Mouse (Mus musculus): ENCODE measurements around the gene Spr. TPM values are rescaled to one million over a fixed set of nuclear protein-coding genes. Genes with fewer than 3 reads are reported as not detected.
"Not testable (repeated sequence)": the region's sequence is repeated elsewhere in the genome, so short reads cannot be mapped to it uniquely, and the experiment has no call there.

Gene Spr
- polyA plus RNA-seq (2012; ENCODE audit: insufficient read depth, low replicate concordance), result 23.7 and 32.1 TPM in 2 replicates

- TF ChIP-seq FLI1 (IDR thresholded peaks at IDR 0.05; ENCODE audit: low read length) (no peak), GATA1 (IDR thresholded peaks at IDR 0.05; ENCODE audit: borderline replicate concordance, low read length) (no peak)
- Histone ChIP-seq H3K27me3 (replicated peaks) (no peaks in the 10 kb centered on the region), H3K4me1 (peaks cover 29% of the 10 kb centered on the region), H3K36me3 (replicated peaks; ENCODE audit: low read length) (peaks cover 16% of the 10 kb centered on the region), H3K4me3 (replicated peaks) (peak within 1 kb of the TSS; percentile 93), H3K9me3 (no peaks in the 10 kb centered on the region)
Observed at GRCm38 (mm10) chr6:85137217-85138035, at the start of gene Spr. Gene Spr, minus strand, starts transcription at chr6:85137766.

DNA sequence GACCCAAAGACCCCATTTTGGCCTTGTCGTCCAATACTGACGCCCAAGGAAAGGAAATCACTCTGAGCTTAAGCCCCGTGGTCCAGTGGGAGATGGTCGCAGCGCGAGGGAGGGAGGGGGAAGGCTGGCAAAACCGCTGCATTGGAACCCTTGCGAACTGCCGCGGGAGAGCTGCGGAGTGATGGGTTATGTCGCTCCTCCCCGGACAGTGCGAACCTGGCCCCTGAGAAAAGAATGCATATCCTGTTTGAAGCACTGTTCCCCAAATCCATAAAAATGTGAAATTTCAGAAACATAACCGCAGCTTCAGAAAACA is 49.1 kb upstream of the Spr start:
- peaks cover 15% of the 10 kb centered on the region for H3K4me1 ChIP-seq
- no peaks in the 10 kb centered on the region for H3K36me3 ChIP-seq (replicated peaks; ENCODE audit: low read length)
- peaks cover 5% of the 10 kb centered on the region; the same call in 1 of the 2 replicates for H3K9me3 ChIP-seq
- TF ChIP-seq FLI1 (IDR thresholded peaks at IDR 0.05; ENCODE audit: low read length), result no peak
- no peak for TF ChIP-seq GATA1 (IDR thresholded peaks at IDR 0.05; ENCODE audit: borderline replicate concordance, low read length)
- H3K27me3 ChIP-seq (replicated peaks), result peaks cover 74% of the 10 kb centered on the region
- no peak overlapping the region for H3K4me3 ChIP-seq (replicated peaks)

DNA sequence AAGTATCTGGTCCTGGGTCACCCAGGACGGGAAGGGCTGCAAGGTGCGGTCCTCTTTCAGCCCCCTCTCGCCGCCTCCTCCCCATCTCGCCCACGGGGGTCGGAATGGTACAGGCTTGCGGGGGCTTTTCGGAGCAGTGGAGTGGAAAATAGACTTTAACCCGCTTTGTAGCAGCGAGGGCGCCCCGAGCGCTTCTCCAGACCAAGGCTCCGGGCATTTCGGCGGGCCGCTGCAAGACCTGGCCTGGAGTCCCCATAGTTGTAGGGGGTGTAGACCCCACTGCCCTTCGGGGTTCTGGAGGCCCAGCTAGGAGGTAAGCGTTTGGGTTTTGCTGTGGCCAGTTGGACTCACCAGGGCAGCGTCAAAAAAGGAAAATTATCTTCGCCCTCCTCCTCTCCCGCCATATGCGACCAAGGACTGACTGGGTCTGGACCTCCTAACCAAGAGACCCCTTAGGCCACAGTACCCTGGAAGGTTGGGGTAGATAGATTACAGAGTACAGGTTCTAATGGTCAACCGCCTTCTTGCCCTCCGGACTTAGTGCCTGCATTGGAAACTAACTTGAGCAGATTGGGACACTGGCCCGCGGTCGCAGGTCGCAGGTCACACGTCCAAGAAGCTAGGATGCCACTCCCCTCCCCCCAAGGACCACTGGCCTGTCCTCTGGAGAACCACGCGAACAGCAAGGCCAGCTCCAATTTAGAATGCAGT is 48.6 kb upstream of the Spr start:
- peaks cover 9% of the 10 kb centered on the region; the same call in 1 of the 2 replicates for H3K9me3 ChIP-seq
- TF ChIP-seq GATA1 (IDR thresholded peaks at IDR 0.05; ENCODE audit: borderline replicate concordance, low read length), result no peak
- no peak for TF ChIP-seq FLI1 (IDR thresholded peaks at IDR 0.05; ENCODE audit: low read length)
- H3K36me3 ChIP-seq (replicated peaks; ENCODE audit: low read length), result no peaks in the 10 kb centered on the region
- no peak overlapping the region for H3K4me3 ChIP-seq (replicated peaks)
- H3K27me3 ChIP-seq (replicated peaks), result peaks cover 74% of the 10 kb centered on the region
- H3K4me1 ChIP-seq, result peaks cover 15% of the 10 kb centered on the region

- Histone ChIP-seq H3K4me3 (replicated peaks) (no peak overlapping the region), H3K36me3 (replicated peaks; ENCODE audit: low read length) (no peaks in the 10 kb centered on the region), H3K9me3 (peaks cover 9% of the 10 kb centered on the region; the same call in 1 of the 2 replicates), H3K27me3 (replicated peaks) (peaks cover 68% of the 10 kb centered on the region), H3K4me1 (peaks cover 4% of the 10 kb centered on the region; the same call in 1 of the 2 replicates)
- TF ChIP-seq GATA1 (IDR thresholded peaks at IDR 0.05; ENCODE audit: borderline replicate concordance, low read length), result no peak
- TF ChIP-seq FLI1 (IDR thresholded peaks at IDR 0.05; ENCODE audit: low read length), result no peak
Observed at GRCm38 (mm10) chr6:85183951-85184350, 46.4 kb upstream of the Spr start.

- Histone ChIP-seq H3K4me1 (no peaks in the 10 kb centered on the region), H3K4me3 (replicated peaks) (no peak overlapping the region), H3K27me3 (replicated peaks) (peaks cover 45% of the 10 kb centered on the region), H3K9me3 (peaks cover 5% of the 10 kb centered on the region; the same call in 1 of the 2 replicates), H3K36me3 (replicated peaks; ENCODE audit: low read length) (no peaks in the 10 kb centered on the region)
- no peak for TF ChIP-seq FLI1 (IDR thresholded peaks at IDR 0.05; ENCODE audit: low read length)
- TF ChIP-seq GATA1 (IDR thresholded peaks at IDR 0.05; ENCODE audit: borderline replicate concordance, low read length), result no peak
Observed at GRCm38 (mm10) chr6:85180036-85180435, 42.5 kb upstream of the Spr start.

DNA sequence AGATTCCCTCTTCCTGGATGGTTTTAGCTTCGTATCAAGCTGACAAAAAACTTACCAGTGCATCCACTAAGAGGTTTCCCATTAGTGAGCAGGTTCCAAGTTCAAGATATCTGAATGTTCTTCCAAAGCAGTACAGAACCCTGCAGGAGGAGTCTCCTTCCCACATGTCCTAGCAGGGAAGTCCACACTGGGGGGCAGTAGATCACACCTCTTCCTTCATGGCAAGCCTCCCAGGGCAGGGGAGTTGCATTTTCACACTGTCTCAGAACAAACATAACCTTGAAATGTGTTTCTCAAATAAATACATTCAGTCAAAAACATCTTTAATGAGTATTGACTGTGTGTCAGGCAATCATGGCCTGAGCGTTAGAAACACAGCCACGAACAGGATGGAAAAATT is 42.0 kb upstream of the Spr start:
- Histone ChIP-seq H3K4me3 (replicated peaks) (no peak overlapping the region), H3K36me3 (replicated peaks; ENCODE audit: low read length) (no peaks in the 10 kb centered on the region), H3K9me3 (peaks cover 5% of the 10 kb centered on the region; the same call in 1 of the 2 replicates), H3K4me1 (no peaks in the 10 kb centered on the region), H3K27me3 (replicated peaks) (peaks cover 47% of the 10 kb centered on the region)
- TF ChIP-seq GATA1 (IDR thresholded peaks at IDR 0.05; ENCODE audit: borderline replicate concordance, low read length) (no peak), FLI1 (IDR thresholded peaks at IDR 0.05; ENCODE audit: low read length) (no peak)

GRCm38 (mm10) chr6:85165440-85165921 is 27.9 kb upstream of the Spr start:
- no peaks in the 10 kb centered on the region for H3K4me1 ChIP-seq
- no peaks in the 10 kb centered on the region for H3K9me3 ChIP-seq
- TF ChIP-seq FLI1 (IDR thresholded peaks at IDR 0.05; ENCODE audit: low read length), result no peak
- TF ChIP-seq GATA1 (IDR thresholded peaks at IDR 0.05; ENCODE audit: borderline replicate concordance, low read length), result no peak
- H3K36me3 ChIP-seq (replicated peaks; ENCODE audit: low read length), result no peaks in the 10 kb centered on the region
- H3K4me3 ChIP-seq (replicated peaks), result no peak overlapping the region
- peaks cover 45% of the 10 kb centered on the region for H3K27me3 ChIP-seq (replicated peaks)

DNA sequence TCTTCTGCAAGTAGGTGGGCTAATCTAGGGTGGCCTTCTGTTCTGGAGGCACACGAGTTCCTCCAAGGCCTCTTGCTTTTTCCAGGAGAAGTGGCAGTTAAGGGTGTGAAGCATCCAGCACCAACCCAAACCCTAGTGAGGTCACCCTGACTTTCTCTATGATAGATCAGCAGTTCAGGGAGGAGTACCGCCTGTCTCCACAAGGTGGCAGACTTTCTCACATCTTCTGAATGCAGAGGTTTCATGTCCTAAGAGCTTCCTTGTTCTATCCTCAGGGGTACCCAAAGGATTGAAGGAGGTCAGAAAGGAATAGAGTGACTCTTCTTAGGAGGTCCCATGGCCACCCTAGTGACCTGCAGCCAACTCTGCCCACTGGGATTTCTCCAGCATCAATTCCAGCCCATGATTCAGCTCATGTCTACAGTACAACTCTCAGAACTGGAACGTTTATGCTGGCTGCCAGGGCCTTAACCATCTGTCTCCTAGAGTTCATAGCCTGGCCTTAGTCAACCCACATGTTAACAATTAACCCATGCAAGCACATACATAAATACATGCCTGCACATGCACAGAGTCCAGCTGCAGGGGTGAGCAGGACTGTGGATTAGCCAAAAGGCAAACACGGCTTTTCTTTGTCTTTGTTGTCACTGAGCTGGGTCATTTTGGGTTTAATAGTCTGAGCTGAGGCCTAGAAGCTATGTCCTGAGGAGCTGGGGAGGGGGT is 22.8 kb upstream of the Spr start:
- TF ChIP-seq GATA1 (IDR thresholded peaks at IDR 0.05; ENCODE audit: borderline replicate concordance, low read length), result no peak
- H3K36me3 ChIP-seq (replicated peaks; ENCODE audit: low read length), result no peaks in the 10 kb centered on the region
- no peaks in the 10 kb centered on the region; the same call in 1 of the 2 replicates for H3K4me1 ChIP-seq
- no peaks in the 10 kb centered on the region for H3K9me3 ChIP-seq
- H3K27me3 ChIP-seq (replicated peaks), result peaks cover 27% of the 10 kb centered on the region
- H3K4me3 ChIP-seq (replicated peaks), result no peak overlapping the region

DNA sequence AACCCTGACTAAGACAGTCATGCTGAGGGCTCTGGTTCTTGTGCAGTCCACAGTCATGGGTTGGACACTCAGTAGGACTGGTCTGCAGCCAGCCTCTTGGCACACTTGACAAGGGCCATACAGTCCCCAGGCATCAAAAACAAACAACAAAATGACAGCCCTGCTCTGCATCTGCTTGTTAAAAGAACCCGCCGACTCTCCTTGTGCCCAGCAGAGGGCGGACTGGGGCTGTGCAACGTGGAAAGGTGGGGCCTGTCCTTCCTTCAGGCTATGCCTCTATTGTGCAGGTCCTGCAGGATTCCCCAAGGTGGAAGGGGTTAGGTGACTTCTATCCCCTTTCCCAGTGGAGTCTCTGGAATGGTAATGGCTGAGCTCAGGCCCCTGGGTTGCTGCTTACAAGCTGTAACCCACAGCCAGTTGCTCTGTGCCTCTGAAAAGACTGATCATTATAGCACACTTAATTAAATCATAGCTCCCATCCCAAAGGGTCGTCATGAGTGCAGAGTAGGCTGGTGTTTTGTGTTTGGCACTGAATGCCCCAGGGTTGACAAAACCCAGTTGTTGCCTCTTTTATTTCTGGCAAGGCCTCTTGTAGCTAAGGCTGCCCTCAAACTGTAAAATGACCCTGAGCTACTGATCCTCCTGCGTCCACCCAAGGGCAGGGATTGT is 21.7 kb upstream of the Spr start:
- not testable (repeated sequence) for H3K36me3 ChIP-seq (replicated peaks; ENCODE audit: low read length)

GRCm38 (mm10) chr6:85158040-85158804 is 20.7 kb upstream of the Spr start:
- not testable (repeated sequence) for H3K36me3 ChIP-seq (replicated peaks; ENCODE audit: low read length); H3K4me3 ChIP-seq (replicated peaks); H3K9me3 ChIP-seq
- Histone ChIP-seq H3K27me3 (replicated peaks) (peaks cover 30% of the 10 kb centered on the region), H3K4me1 (peaks cover 13% of the 10 kb centered on the region)

More for the DNA sequence above, 21.7 kb upstream of the Spr start:
- H3K4me3 ChIP-seq (replicated peaks); H3K4me1 ChIP-seq; H3K9me3 ChIP-seq: not testable (repeated sequence)
- peaks cover 33% of the 10 kb centered on the region for H3K27me3 ChIP-seq (replicated peaks)

GRCm38 (mm10) chr6:85156551-85156950 is 19.0 kb upstream of the Spr start:
- peaks cover 28% of the 10 kb centered on the region for H3K27me3 ChIP-seq (replicated peaks)
- not testable (repeated sequence) for H3K9me3 ChIP-seq; H3K36me3 ChIP-seq (replicated peaks; ENCODE audit: low read length)

More at GRCm38 (mm10) chr6:85156551-85156950, 19.0 kb upstream of the Spr start:
- H3K4me1 ChIP-seq, result peaks cover 13% of the 10 kb centered on the region
- H3K4me3 ChIP-seq (replicated peaks), result not testable (repeated sequence)
